In genomic region chr8:121431499-121431898, GRCm38 (mm10) we compare ENCODE assay signal across 9 mouse cellular contexts.
DNase-seq lines count a peak whose midpoint lies in the region; ATAC-seq and TF ChIP-seq lines count a peak whose summit lies in the region.
"Had no signal": no experiment of that assay in that cellular context is flagged by ENCODE, and none has a peak within 500 bp of the region (broad histone marks: within the 10 kb centered on the region; RNA-seq: fewer than 3 reads in every experiment).

No protein-coding gene starts in this region.

- no peak for TF ChIP-seq CTCF in gastrocnemius, adult 2 months (IDR thresholded peaks at IDR 0.05)
- TF ChIP-seq CTCF in lung, embryonic 14.5 days (IDR thresholded peaks at IDR 0.05; ENCODE audit: low read depth), result no peak

- intact Hi-C loops in gastrocnemius, adult 2 months (cut with DNase I), result no loop called here

- H3K27ac ChIP-seq in gastrocnemius, adult 2 months, result peak overlapping the region; percentile 59
- peak overlapping the region; percentile 6 for H3K27ac ChIP-seq in lung, embryonic 14.5 days (ENCODE audit: low read depth)
- peak overlapping the region; percentile 66 for H3K27ac ChIP-seq in heart, embryonic 15.5 days

- H3K4me3 ChIP-seq in gastrocnemius, adult 2 months, result no peak overlapping the region
- H3K4me3 ChIP-seq in lung, embryonic 14.5 days (ENCODE audit: low read depth, low read length), result no peak overlapping the region
- no peak overlapping the region for H3K4me3 ChIP-seq in heart, embryonic 15.5 days

- H3K36me3 ChIP-seq in lung, embryonic 14.5 days (ENCODE audit: insufficient read depth), result no peaks in the 10 kb centered on the region
- no peaks in the 10 kb centered on the region for H3K36me3 ChIP-seq in heart, embryonic 15.5 days

- no peaks in the 10 kb centered on the region for H3K9me3 ChIP-seq in lung, embryonic 14.5 days (ENCODE audit: low read depth, low read length)
- no peaks in the 10 kb centered on the region for H3K9me3 ChIP-seq in heart, embryonic 15.5 days (replicated peaks)

- H3K9ac ChIP-seq in lung, embryonic 14.5 days, result no peak overlapping the region
- no peak overlapping the region for H3K9ac ChIP-seq in heart, embryonic 15.5 days

- 39% methylated on average over 8 of the region's 8 CpGs for WGBS in lung, embryonic 14.5 days
- WGBS in heart, embryonic 15.5 days, result 51% methylated on average over 8 of the region's 8 CpGs

- peak; percentile 65 for ATAC-seq in lung, embryonic 14.5 days (ENCODE audit: insufficient read depth)
- ATAC-seq in heart, embryonic 15.5 days (replicated peaks; ENCODE audit: insufficient number of reproducible peaks, insufficient read depth, low FRiP score, low read depth), result peak; percentile 68

- H3K4me1 ChIP-seq in lung, embryonic 14.5 days (ENCODE audit: insufficient read depth), result peaks cover 5% of the 10 kb centered on the region; the same call in 1 of the 2 replicates
- peaks cover 28% of the 10 kb centered on the region for H3K4me1 ChIP-seq in heart, embryonic 15.5 days (replicated peaks)

- H3K4me2 ChIP-seq in lung, embryonic 14.5 days, result no peak overlapping the region
- H3K4me2 ChIP-seq in heart, embryonic 15.5 days, result no peak overlapping the region

- H3K27me3 ChIP-seq in lung, embryonic 14.5 days (ENCODE audit: insufficient read depth, low read length), result 0 out of 2 replicates have a peak, but pooled peaks cover 5% of the 10 kb centered on the region
- H3K27me3 ChIP-seq in heart, embryonic 15.5 days, result peaks cover 10% of the 10 kb centered on the region

- no peak for DNase-seq in gastrocnemius, adult 2 months
- no peak for DNase-seq in gastrocnemius, postnatal 25 days
- peak; percentile 70 for DNase-seq in lung, embryonic 14.5 days
- no peak for DNase-seq in lung, adult 18-20 months
- DNase-seq in lung, postnatal 10 days, result peak; percentile 71
- DNase-seq in thymus, postnatal 14 days, result no peak
- DNase-seq in thymus, postnatal 4 days, result no peak
- DNase-seq: retina, postnatal 1 day had no signal

Comparison
In these comparisons a context has a peak if more than half of its experiments do, and no peak if none do; other contexts are left out.
1. DNase-seq: peak in lung, embryonic 14.5 days (single experiment) and lung, postnatal 10 days (single experiment); none in gastrocnemius, adult 2 months (single experiment), gastrocnemius, postnatal 25 days (single experiment), lung, adult 18-20 months (0 of 2), thymus, postnatal 14 days (single experiment) and thymus, postnatal 4 days (single experiment).
2. H3K27ac ChIP-seq: peak in every context shown above with its lines; median percentile 66 in heart, embryonic 15.5 days; 59 in gastrocnemius, adult 2 months; 6 in lung, embryonic 14.5 days.